Mouse (Mus musculus) MEL (cell line): ENCODE measurements at regions not wholly inside any gene's neighbourhood (a gene's known extent, or its start where the extent isn't known, plus 50 kb on each side); places are given as distances from the start of the nearest gene placed in this dataset.

Source experiments
- E2F4 ChIP-seq: IDR thresholded peaks from 2 replicates; pipeline ENCODE4 v1.6.1; 2011; ENCODE audit warnings: low read depth, low read length, improper control_type of control experiment, borderline replicate concordance
- POLR2A ChIP-seq, 2 experiments: IDR thresholded peaks; 2 replicates each; pipeline ENCODE4 v1.6.1; 2011 to 2012; ENCODE audit warnings: low read length in 2 of 2, mild to moderate bottlenecking in 2 of 2, control low read depth in 1 of 2, improper control_type of control experiment in 1 of 2, low read depth in 1 of 2, moderate library complexity in 1 of 2; ENCODE audit not compliant: control insufficient read depth in 1 of 2, insufficient read depth in 1 of 2, poor library complexity in 1 of 2

- TF ChIP-seq E2F4: no peak
- TF ChIP-seq POLR2A (IDR thresholded peaks at IDR 0.05; ENCODE audit: control insufficient read depth in 1 of 2, insufficient read depth in 1 of 2, low read depth in 1 of 2, low read length in 2 of 2, poor library complexity in 1 of 2): no peak
These were observed 162.7 kb upstream of the Gm17509 start for GRCm38 (mm10) chr13:117383480-117384137.
